Mouse (Mus musculus) B cell, adult 67 days (primary cell): ENCODE results near the gene Cdca7. TPM values are rescaled to one million over a fixed set of nuclear protein-coding genes. Genes with fewer than 3 reads are reported as not detected.

Experiments
- total RNA-seq, 2 experiments: library from RNA; stranded (reverse); gene quantifications; 4 replicates each; pipeline ENCODE4 v1.2.4; 2023

The Cdca7 gene
- total RNA-seq, result 10 to 100 TPM; 15.0 TPM

GRCm38 (mm10) chr2:72475797-72476485, at the start of gene Cdca7:
TSS of gene Cdca7 (plus strand) at chr2:72476159.

Other genes with a start within 250 kb of the Cdca7 start
- 1 to 10 TPM; 2.5 to 5.5 TPM for gene Map3k20, start 190.5 kb upstream of the Cdca7 start, total RNA-seq